Comparison of ENCODE assay signal across 7 mouse cellular contexts in the genomic region with DNA sequence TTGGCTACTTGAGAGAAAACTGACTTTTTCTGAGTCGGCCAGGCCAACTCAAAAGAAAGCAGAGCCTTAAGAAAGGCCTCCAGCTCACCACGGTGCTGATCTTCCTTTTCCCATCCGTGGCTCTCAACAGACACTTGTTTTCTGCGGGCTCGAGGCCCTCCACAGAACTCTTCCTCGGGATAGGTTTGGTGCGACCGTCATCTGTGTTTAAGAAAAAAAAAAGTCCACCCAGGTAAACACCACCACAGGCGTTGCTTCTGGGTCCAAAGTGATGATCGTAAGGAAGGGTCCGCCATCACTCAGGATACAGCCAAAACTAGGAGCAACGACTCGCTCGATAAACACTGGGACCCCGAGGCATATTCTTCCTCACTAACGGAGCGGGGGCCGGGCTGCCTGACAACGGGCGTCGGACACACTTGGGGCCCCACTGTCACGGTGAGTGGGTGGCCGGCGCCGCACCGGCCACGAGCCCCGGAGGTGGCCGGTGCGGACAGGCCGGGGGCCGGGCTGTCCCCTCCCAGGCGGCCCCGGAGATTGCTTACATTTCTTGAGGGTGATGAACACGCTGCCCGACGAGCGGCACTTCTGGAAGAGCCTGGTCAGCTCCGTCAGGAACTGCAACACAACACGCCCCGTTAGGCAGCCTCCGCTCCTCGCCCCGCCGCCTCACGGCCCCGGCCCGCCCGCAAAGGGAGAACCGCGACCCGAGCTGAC. TPM values are rescaled to one million over a fixed set of nuclear protein-coding genes. Genes with fewer than 3 reads are reported as not detected.
DNase-seq lines count a peak whose midpoint lies in the region; ATAC-seq lines count a peak whose summit lies in the region.

No protein-coding gene starts in this region.

- no peaks in the 10 kb centered on the region for H3K27me3 ChIP-seq in lung, embryonic 15.5 days
- H3K27me3 ChIP-seq in embryonic facial prominence, embryonic 11.5 days (ENCODE audit: control insufficient read depth, insufficient read depth, low read length) = no peaks in the 10 kb centered on the region
- no peaks in the 10 kb centered on the region for H3K27me3 ChIP-seq in hindbrain, embryonic 16.5 days (replicated peaks; ENCODE audit: control insufficient read depth, insufficient read depth, low read length)
- H3K27me3 ChIP-seq in midbrain, embryonic 15.5 days (replicated peaks) = no peaks in the 10 kb centered on the region

- H3K9ac ChIP-seq in lung, embryonic 15.5 days = peak overlapping the region; percentile 77
- peak overlapping the region; percentile 84 for H3K9ac ChIP-seq in embryonic facial prominence, embryonic 11.5 days (replicated peaks; ENCODE audit: low read length)
- peak overlapping the region; percentile 93 for H3K9ac ChIP-seq in hindbrain, embryonic 16.5 days (ENCODE audit: low read depth, low read length)
- peak overlapping the region; percentile 99 for H3K9ac ChIP-seq in midbrain, embryonic 15.5 days

- no peaks in the 10 kb centered on the region for H3K9me3 ChIP-seq in lung, embryonic 15.5 days
- no peaks in the 10 kb centered on the region for H3K9me3 ChIP-seq in embryonic facial prominence, embryonic 11.5 days (replicated peaks; ENCODE audit: control insufficient read depth, low read length)
- no peaks in the 10 kb centered on the region for H3K9me3 ChIP-seq in hindbrain, embryonic 16.5 days (ENCODE audit: control insufficient read depth, low read length)
- H3K9me3 ChIP-seq in midbrain, embryonic 15.5 days = no peaks in the 10 kb centered on the region

- H3K4me2 ChIP-seq in lung, embryonic 15.5 days = peak overlapping the region; percentile 77
- peak overlapping the region; percentile 80 for H3K4me2 ChIP-seq in embryonic facial prominence, embryonic 11.5 days (ENCODE audit: low read depth, low read length)
- peak overlapping the region; percentile 89 for H3K4me2 ChIP-seq in hindbrain, embryonic 16.5 days (ENCODE audit: low read length)
- peak overlapping the region; percentile 78 for H3K4me2 ChIP-seq in midbrain, embryonic 15.5 days

- WGBS in lung, embryonic 15.5 days = 1% methylated on average over 50 of the region's 52 CpGs
- 3% methylated on average over 42 of the region's 52 CpGs for WGBS in embryonic facial prominence, embryonic 11.5 days
- WGBS in hindbrain, embryonic 16.5 days = 4% methylated on average over 41 of the region's 52 CpGs
- WGBS in midbrain, embryonic 15.5 days = 3% methylated on average over 47 of the region's 52 CpGs

- intact Hi-C loops in left cerebral cortex, postnatal 4 days (cut with DNase I) = no loop called here

- H3K4me3 ChIP-seq in lung, embryonic 15.5 days = peak overlapping the region; percentile 63
- peak overlapping the region; percentile 88 for H3K4me3 ChIP-seq in embryonic facial prominence, embryonic 11.5 days (ENCODE audit: low read depth, low read length)
- H3K4me3 ChIP-seq in hindbrain, embryonic 16.5 days (ENCODE audit: low read length) = peak overlapping the region; percentile 90
- peak overlapping the region; percentile 81 for H3K4me3 ChIP-seq in midbrain, embryonic 15.5 days

- H3K4me1 ChIP-seq in lung, embryonic 15.5 days = peaks cover 14% of the 10 kb centered on the region
- peaks cover 4% of the 10 kb centered on the region for H3K4me1 ChIP-seq in embryonic facial prominence, embryonic 11.5 days (ENCODE audit: control insufficient read depth, insufficient read depth, low read length)
- H3K4me1 ChIP-seq in hindbrain, embryonic 16.5 days (ENCODE audit: control insufficient read depth, insufficient read depth, low read depth, low read length) = peaks cover 14% of the 10 kb centered on the region
- H3K4me1 ChIP-seq in midbrain, embryonic 15.5 days = peaks cover 15% of the 10 kb centered on the region

- no peak for ATAC-seq in lung, embryonic 15.5 days (ENCODE audit: borderline replicate concordance, extremely low read depth, low FRiP score, low TSS enrichment)
- ATAC-seq in embryonic facial prominence, embryonic 11.5 days (replicated peaks; ENCODE audit: insufficient number of reproducible peaks, low FRiP score, low TSS enrichment, low read depth) = no peak
- peak; percentile 82 for ATAC-seq in hindbrain, embryonic 16.5 days
- peak; percentile 0; the same call in 1 of the 2 replicates for ATAC-seq in midbrain, embryonic 15.5 days (replicated peaks)

- DNase-seq in lung, postnatal 4 days = no peak
- no peak for DNase-seq in embryonic facial prominence, embryonic 11.5 days (ENCODE audit: low spot score)
- no peak for DNase-seq in left cerebral cortex, postnatal 4 days
- no peak for DNase-seq in thymus, postnatal 4 days

- peaks cover 31% of the 10 kb centered on the region for H3K36me3 ChIP-seq in lung, embryonic 15.5 days
- peaks cover 9% of the 10 kb centered on the region for H3K36me3 ChIP-seq in embryonic facial prominence, embryonic 11.5 days (replicated peaks; ENCODE audit: control insufficient read depth, insufficient read depth, low read depth, low read length)
- H3K36me3 ChIP-seq in hindbrain, embryonic 16.5 days (ENCODE audit: control insufficient read depth, insufficient read depth, low read length) = peaks cover 17% of the 10 kb centered on the region
- H3K36me3 ChIP-seq in midbrain, embryonic 15.5 days (replicated peaks) = peaks cover 20% of the 10 kb centered on the region

- H3K27ac ChIP-seq in lung, embryonic 15.5 days = peak overlapping the region; percentile 85
- H3K27ac ChIP-seq in embryonic facial prominence, embryonic 11.5 days (replicated peaks; ENCODE audit: low read depth, low read length) = 0 out of 2 replicates have a peak overlapping the region, but pooled peaks have one; percentile 32
- peak overlapping the region; percentile 85 for H3K27ac ChIP-seq in hindbrain, embryonic 16.5 days (ENCODE audit: low read depth, low read length)
- H3K27ac ChIP-seq in midbrain, embryonic 15.5 days = peak overlapping the region; percentile 86

RNA-seq across cellular contexts. Expression of a gene that starts 0.5 kb away (rescaled TPM):
- polyA plus RNA-seq in lung, embryonic 15.5 days (2015; fragmentation: Nextera tagmentation; extraction: Ambion mirVana) = 238 and 244 TPM in 2 replicates
- 244 and 259 TPM in 2 replicates for polyA plus RNA-seq in embryonic facial prominence, embryonic 11.5 days (2014; fragmentation: Nextera tagmentation; extraction: Ambion mirVana)
- 315 and 340 TPM in 2 replicates for polyA plus RNA-seq in hindbrain, embryonic 16.5 days (2015; fragmentation: Nextera tagmentation; extraction: Ambion mirVana)
- 303 and 315 TPM in 2 replicates for polyA plus RNA-seq in midbrain, embryonic 15.5 days (2015; fragmentation: Nextera tagmentation; extraction: Ambion mirVana)
- total RNA-seq in left cerebral cortex, postnatal 4 days (2021) = 100 to 1,000 TPM; 159 to 170 TPM

Comparison
In these comparisons a context has a peak if more than half of its experiments do, and no peak if none do; other contexts are left out.
1. ATAC-seq: peak in hindbrain, embryonic 16.5 days (single experiment) and midbrain, embryonic 15.5 days (single experiment); none in lung, embryonic 15.5 days (single experiment) and embryonic facial prominence, embryonic 11.5 days (single experiment).
2. H3K27ac ChIP-seq: peak in every context shown above with its lines; median percentile 86 in midbrain, embryonic 15.5 days; 85 in lung, embryonic 15.5 days; 85 in hindbrain, embryonic 16.5 days; 32 in embryonic facial prominence, embryonic 11.5 days.
3. Peak in every context shown above with its lines, with median percentiles within 50 percentile points of each other: H3K4me2 ChIP-seq, H3K4me3 ChIP-seq and H3K9ac ChIP-seq.